Mouse (Mus musculus) small intestine, adult 2 months (tissue): ENCODE measurements around the gene Sstr4.

Source experiments
- CTCF ChIP-seq: fragments of 200-500 bp; IDR thresholded peaks from 2 replicates; pipeline ENCODE4 v1.5.1; 2012; ENCODE audit warnings: low read depth, mild to moderate bottlenecking, control low read depth, inconsistent platforms, low read length, moderate library complexity, mixed read lengths; ENCODE audit not compliant: insufficient replicate concordance, insufficient read length; ENCODE audit errors: extremely low read depth
- POLR2A ChIP-seq: fragments of 200-500 bp; IDR thresholded peaks from 2 replicates; pipeline ENCODE4 v1.6.1; 2012; ENCODE audit warnings: low read depth, mild to moderate bottlenecking, control low read depth, inconsistent platforms, low read length, moderate library complexity

- TF ChIP-seq CTCF (no peak), POLR2A (no peak)
These were observed 33.4 kb downstream of the Sstr4 start for GRCm38 (mm10) chr2:148428523-148428922.
